Mouse (Mus musculus) spleen, adult 12 weeks (tissue): ENCODE data around the gene Sema5b.

ENCODE experiments used
- DNase-seq: peaks from one replicate; pipeline ENCODE4 v3.0.0; 2022; ENCODE audit warnings: low spot score

Sema5b gene

DNA sequence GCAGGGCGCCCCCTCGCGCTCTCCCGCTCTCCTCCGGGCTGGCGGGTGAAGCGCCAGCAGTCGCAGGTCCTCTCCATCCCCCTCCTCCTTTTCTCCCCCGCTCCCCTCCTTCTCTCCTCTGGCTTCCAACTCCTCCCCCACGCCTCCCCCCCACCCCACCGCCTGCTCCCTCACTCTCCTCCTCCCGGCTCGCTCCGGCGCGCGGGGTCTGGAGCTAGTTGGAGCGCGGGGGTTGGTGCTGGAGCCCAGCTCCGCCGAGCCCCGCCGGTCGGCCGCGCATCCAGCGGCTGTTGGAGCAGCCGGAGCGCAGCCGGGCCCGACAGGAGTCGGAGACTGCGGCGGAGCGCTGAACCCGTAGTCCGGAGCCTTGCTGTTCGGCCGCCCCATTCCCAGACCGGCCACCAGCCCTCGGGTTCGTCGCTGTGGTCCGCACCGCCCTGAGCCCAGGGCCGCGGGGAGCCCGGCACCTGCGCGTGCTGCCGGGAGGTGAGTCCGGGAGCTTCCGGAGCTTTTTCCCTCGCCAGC, at the start of gene Sema5b:
Gene Sema5b, plus strand, starts transcription at position 29 of the 525 bp plus-strand sequence.
- no peak for DNase-seq

DNA sequence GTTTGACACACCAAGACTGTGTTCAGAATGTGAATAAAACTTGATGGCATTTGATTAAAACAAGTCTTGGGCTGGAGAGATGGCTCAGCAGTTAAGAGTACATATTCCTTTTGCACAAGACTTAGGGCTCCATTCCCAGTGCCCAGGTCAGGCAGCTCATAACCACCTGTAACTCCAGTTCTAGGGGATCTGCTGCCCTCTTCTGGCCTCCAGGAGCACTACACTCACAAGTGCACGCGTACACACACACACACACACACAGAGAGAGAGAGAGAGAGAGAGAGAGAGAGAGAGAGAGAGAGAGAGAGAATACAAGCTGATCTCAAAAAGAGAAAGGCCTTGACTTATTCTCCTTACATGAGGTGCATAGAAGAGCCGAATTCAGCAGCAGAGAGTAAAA, 40.6 kb upstream of the Sema5b start:
- no peak for DNase-seq

- DNase-seq = no peak
Measured at GRCm38 (mm10) chr16:35501106-35501760, 39.7 kb upstream of the Sema5b start.

DNA sequence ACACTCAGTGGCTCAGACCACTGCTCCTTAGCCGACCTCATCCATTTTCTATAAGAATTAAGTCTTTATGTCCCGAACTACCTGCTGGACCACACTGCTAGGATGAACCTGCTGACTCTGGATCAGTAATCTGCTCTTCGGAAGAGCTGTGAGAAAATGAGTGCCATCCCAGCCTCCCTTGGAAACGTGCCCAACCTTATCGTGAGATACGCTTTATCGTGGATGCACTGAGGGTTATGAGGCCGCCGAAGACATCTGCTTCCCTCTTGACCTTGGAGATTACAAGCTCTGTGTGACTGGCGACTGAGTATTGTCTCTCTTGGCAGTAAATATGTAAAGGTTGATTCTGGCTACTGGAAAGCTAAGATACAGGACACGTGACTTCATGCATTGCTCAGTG, 38.5 kb upstream of the Sema5b start:
- no peak for DNase-seq

DNA sequence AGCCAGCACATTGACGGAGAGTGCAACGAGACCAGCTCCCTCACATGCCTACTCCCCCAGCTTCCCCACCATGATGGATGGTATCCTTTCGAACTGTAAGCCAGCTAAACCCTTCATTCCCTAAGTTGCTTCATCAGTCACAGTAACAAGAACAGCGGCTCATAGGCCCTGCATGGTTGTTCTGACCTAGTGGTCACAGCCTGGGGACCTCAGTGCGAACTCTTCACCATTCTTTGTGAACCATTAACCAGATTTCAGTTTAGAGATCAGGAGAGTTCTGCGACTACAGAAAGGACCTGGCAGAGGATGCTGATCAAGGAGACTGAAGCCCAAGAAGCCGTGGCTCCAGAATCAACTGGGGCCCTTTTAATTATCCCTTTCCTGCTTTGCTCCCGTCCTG, 36.7 kb upstream of the Sema5b start:
- DNase-seq = no peak

DNA sequence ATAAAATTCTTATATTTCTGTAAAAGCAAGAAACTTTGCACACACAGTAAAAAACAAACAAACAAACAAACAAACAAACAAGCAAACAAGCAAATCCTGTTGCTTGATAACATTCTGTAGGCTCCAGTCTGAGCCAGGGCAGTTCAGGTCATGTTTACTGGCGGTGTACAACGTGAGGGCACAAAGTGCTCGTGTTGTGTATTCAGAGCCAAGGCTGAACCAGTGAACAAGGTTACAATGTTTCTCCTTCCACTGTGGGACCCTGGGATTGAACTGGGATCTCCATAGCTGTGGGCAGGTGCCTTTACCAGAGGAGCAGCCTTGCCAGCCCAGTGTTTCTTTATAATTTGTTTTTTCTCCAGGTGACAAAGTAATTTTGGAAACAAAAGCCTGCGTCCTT, 35.2 kb upstream of the Sema5b start:
- DNase-seq = no peak

DNA sequence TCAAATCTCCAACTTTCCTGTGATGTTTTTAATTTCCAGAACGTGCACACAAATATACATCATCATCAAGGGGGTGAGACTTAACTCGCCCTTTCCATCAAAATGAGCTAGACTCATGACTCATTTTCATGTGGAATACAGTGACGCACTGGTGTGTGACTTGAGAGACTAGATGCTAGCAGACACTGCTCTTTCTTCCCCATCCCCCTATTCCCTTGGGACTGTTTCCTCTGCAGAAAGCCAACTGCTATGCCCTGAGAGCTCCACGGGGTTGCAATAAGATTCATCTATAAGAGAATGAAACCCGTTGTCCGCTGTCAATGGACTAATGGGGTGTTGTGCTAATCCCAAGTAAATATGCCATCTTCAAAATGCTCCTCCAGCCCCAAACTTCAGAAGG, 32.4 kb upstream of the Sema5b start:
- DNase-seq = no peak

- no peak for DNase-seq
Measured at GRCm38 (mm10) chr16:35509331-35510070, 31.4 kb upstream of the Sema5b start.

- DNase-seq = no peak
Measured at GRCm38 (mm10) chr16:35515977-35516612, 24.9 kb upstream of the Sema5b start.

DNA sequence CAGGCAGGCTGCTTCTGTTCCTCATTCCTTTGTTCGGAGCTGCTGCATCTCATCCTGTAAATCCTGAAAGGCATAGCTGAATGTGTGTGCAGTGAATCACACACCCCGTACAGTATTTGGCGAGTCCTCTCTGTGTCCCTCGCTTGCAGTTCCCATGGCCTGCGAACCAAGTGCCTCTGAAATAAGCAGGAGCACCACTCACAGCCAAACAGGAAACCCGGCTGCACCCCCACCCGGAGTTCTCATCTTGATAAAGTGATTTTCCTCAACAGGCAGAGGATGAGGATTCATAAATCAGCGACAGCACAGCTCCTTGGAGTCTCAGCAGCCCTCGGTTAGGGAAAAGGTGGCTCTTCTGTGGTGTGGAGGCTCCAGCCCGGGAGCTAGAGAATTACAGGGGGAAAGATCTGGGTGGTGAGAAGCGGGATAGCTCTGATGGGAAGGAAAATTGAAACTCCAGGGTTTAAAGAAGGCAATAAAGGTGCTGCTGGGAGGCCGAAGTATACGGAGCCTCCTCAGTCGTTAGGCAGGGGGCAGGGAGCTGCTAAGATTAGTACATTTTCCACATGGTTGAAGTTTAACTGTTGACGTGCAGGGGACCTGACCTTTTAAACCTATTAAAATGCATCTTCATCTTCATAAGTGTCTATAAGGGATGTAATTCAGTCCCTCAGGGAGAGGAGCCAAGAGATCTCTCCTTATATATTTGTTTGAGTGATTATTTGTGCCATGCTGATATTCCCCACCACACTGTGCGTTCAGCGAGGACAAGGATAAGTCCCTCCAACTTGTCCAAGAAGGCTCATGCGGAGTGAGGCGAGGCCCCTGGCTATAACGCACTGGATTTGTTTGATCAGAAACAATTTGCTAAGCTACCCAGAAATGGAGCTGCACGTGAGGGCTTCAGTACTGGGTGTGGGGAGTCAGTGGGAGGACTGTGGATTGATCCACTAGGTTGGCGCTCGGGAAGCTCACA, 22.7 kb upstream of the Sema5b start:
- DNase-seq = no peak

GRCm38 (mm10) chr16:35519245-35519644, 21.7 kb upstream of the Sema5b start:
- DNase-seq = no peak

DNA sequence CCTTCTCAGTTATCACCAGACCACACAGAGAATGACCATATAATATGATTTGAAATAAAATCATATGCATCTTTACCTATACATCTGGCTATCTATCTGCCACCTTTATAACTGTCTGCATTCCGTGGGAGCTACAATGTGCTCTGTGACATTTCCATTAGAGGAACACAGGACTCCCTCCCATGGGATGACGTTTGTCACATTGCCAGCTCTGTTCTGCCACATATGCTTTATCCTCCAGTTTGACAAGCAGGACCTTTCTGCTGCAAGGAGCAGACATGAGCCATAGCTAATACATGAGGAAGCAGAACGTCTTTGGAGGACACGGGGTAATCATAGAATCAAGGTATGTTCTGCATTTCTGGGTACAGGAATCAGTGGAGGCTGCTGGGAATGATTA, 16.7 kb upstream of the Sema5b start:
- no peak for DNase-seq

DNA sequence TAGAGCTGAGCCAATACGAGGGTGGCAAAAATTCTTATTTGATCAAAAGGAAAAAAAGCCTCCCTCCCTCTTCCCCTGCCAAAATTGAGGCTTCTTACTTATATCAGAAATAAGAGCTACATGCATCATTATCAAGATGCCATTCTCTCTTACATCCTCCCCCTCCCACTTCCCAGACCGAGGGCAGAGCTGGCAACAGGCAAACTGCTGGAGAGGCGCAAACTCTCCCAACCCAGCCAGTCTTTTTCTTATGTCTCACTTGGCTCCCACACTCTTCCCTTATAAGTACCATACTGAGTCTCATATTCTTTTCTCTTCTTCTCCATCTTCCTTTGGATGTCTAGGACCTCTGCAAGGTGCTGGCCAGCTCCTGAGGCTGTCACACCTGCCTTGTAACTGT, 6.3 kb upstream of the Sema5b start:
- no peak for DNase-seq

DNA sequence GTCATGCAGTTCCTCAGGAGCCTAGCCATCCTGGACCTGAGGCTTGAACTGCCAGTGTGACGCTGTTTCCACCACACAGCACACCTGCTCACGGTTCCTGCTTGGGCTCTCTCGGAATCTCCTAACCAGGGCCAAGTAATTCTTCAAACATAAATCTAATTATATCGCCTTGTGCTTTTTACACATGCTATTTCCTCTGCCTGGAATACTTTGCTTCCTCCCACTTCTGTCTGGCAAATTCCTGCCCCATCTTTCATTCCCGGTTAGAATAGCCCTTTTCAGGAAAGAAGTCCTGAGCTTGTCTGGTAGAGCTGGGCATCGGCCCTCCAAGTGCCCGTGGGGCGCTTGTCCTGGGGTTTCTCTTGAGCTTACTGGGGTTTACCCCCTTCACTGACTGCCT, 3.3 kb upstream of the Sema5b start:
- DNase-seq = no peak

DNA sequence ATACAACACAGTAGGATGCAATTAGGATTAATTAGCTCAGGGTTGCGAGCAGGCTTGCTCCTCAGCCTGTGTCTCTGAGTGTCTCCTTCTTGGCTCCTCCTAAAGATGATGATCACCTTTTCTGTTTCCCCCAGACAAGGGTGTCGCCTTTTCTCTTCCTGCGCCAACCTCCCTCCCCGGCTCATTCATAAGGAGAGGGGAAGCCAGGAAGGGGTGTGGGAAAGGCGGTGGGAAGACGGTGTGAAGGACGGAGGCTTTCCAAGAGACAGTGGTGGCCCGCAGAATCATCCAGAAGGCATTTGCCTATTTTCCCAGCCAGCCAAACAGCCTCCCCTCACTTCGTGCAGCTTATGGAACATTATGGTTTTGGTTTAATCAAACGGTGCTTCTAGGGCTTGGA, 1.9 kb upstream of the Sema5b start:
- no peak for DNase-seq

- DNase-seq = no peak
Measured at GRCm38 (mm10) chr16:35540333-35541116, 420 bp upstream of the Sema5b start.

DNA sequence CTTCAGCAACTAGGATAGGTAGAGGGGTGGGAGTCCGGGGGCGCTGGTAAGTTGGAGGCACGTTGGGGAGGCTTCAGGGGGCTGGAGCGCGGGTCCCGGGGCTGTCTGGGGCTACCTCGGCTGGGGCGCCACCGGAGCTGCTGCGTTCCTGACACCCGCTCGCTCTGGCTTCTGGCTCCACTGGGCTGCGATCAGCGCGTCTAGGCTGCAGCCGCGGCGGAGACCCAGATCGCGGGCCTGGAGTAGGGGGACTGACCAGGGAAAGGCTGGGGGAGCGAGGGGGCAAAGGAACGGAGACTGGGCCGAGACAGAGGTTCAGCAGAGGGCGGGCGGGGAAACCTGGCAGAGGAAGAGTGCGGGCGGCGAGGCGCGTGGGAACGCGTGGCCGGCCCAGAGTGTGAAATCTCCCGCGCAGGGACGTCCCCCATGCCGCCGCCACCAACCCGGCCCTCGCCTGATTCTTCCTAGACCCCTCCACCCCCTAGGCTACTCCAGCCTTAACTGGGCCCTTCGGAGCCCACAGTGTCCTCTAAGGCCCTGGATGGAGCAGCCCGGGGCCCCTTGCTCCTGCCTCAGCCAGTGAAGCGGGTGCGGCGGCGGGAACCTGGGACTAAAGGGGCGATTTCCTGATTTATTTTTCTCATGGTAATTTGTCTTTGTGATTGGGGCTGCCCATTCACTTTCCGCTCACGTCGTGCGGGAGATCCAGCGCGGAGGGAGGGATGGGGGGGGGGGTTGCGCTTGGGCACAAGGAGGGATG, 896 bp downstream of the Sema5b start:
- no peak for DNase-seq

GRCm38 (mm10) chr16:35542421-35542780, 1.5 kb downstream of the Sema5b start:
- no peak for DNase-seq

- no peak for DNase-seq
Measured at GRCm38 (mm10) chr16:35545723-35546122, 4.8 kb downstream of the Sema5b start.

- no peak for DNase-seq
Measured at GRCm38 (mm10) chr16:35547966-35548365, 7.0 kb downstream of the Sema5b start.
